Mouse (Mus musculus): Measurements from ENCODE around the gene Ifit3. TPM values are rescaled to one million over a fixed set of nuclear protein-coding genes. Genes with fewer than 3 reads are reported as not detected.

The Ifit3 gene
- polyA plus RNA-seq, 1 experiment from 2014 or later, result 0.12 TPM

GRCm38 (mm10) chr19:34636933-34637557, 53.7 kb downstream of the Ifit3 start:
- Histone ChIP-seq H3K4me3 (no peak overlapping the region), H3K9me3 (no peaks in the 10 kb centered on the region), H3K27me3 (ENCODE audit: poor library complexity, severe bottlenecking) (no peaks in the 10 kb centered on the region), H3K4me1 (no peaks in the 10 kb centered on the region), H3K36me3 (replicated peaks) (no peaks in the 10 kb centered on the region), H3K27ac (no peak overlapping the region)
- 19% methylated on average over 3 of the region's 3 CpGs for WGBS
- DNase-seq (ENCODE audit: extremely low spot score, low spot score), result peak; percentile 50

Other genes with a start within 250 kb of the Ifit3 start
- 0.20 and 0.37 TPM in 2 replicates for gene Ch25h, start 108.4 kb upstream of the Ifit3 start, polyA plus RNA-seq (2016; fragmentation: Nextera tagmentation; extraction: Ambion mirVana)
- gene Lipa, start 56.1 kb upstream of the Ifit3 start, polyA plus RNA-seq (2016; fragmentation: Nextera tagmentation; extraction: Ambion mirVana), result 15.8 and 16.2 TPM in 2 replicates
- gene Ifit2, start 32.8 kb upstream of the Ifit3 start, polyA plus RNA-seq (2016; fragmentation: Nextera tagmentation; extraction: Ambion mirVana), result 5.2 and 5.3 TPM in 2 replicates
- gene Ifit1bl1, start 18.4 kb downstream of the Ifit3 start, polyA plus RNA-seq (2016; fragmentation: Nextera tagmentation; extraction: Ambion mirVana), result 0.09 TPM in 1 of 2 replicates, not detected in the other
- gene Ifit3b, start 24.4 kb downstream of the Ifit3 start, polyA plus RNA-seq (2016; fragmentation: Nextera tagmentation; extraction: Ambion mirVana), result not detected in 2 replicates
- not detected in 2 replicates for gene Ifit1bl2, start 57.2 kb downstream of the Ifit3 start, polyA plus RNA-seq (2016; fragmentation: Nextera tagmentation; extraction: Ambion mirVana)
- 0.11 TPM in 1 of 2 replicates, not detected in the other for gene Ifit1, start 57.3 kb downstream of the Ifit3 start, polyA plus RNA-seq (2016; fragmentation: Nextera tagmentation; extraction: Ambion mirVana)
- 0.21 and 0.40 TPM in 2 replicates for gene Slc16a12, start 163.8 kb downstream of the Ifit3 start, polyA plus RNA-seq (2016; fragmentation: Nextera tagmentation; extraction: Ambion mirVana)